Mouse (Mus musculus) liver, embryonic 13.5 days (tissue): ENCODE results near the gene Prkd3. TPM values are rescaled to one million over a fixed set of nuclear protein-coding genes. Genes with fewer than 3 reads are reported as not detected.

Experiments
- ATAC-seq: fragments of 200-750 bp; cut with Nextera tagmentation; 2 replicates; pipeline ENCODE4 v1.8.0; 2017; ENCODE audit warnings: low read depth, mild to moderate bottlenecking, moderate number of reproducible peaks, moderate library complexity
- DNase-seq: peaks from one replicate; pipeline ENCODE4 v3.0.0; 2022
- H3K27ac ChIP-seq: fragments of 300-500 bp; sonication (generic); 2 replicates; pipeline ENCODE4 v1.5.1; 2015; ENCODE audit warnings: moderate library complexity, mild to moderate bottlenecking, inconsistent platforms
- H3K27me3 ChIP-seq: fragments of 300-500 bp; sonication (generic); 2 replicates; pipeline ENCODE4 v1.6.1; 2015; ENCODE audit warnings: mild to moderate bottlenecking, inconsistent platforms
- H3K36me3 ChIP-seq: fragments of 300-500 bp; sonication (generic); 2 replicates; pipeline ENCODE4 v1.6.1; 2015; ENCODE audit warnings: mild to moderate bottlenecking, inconsistent platforms
- H3K4me1 ChIP-seq: fragments of 300-500 bp; sonication (generic); replicated peaks from 2 replicates; pipeline ENCODE4 v1.6.1; 2015; ENCODE audit warnings: inconsistent platforms
- H3K4me2 ChIP-seq: fragments of 300-500 bp; sonication (generic); 2 replicates; pipeline ENCODE4 v1.6.1; 2015; ENCODE audit warnings: inconsistent platforms, mild to moderate bottlenecking, moderate library complexity
- H3K4me3 ChIP-seq: fragments of 300-500 bp; sonication (generic); replicated peaks from 2 replicates; pipeline ENCODE4 v1.5.1; 2015; ENCODE audit warnings: mild to moderate bottlenecking, inconsistent platforms
- H3K9ac ChIP-seq: fragments of 300-500 bp; sonication (generic); 2 replicates; pipeline ENCODE4 v1.6.1; 2015; ENCODE audit warnings: mild to moderate bottlenecking, inconsistent platforms
- H3K9me3 ChIP-seq: fragments of 300-500 bp; sonication (generic); replicated peaks from 2 replicates; pipeline ENCODE4 v1.6.1; 2016; ENCODE audit warnings: inconsistent platforms
- WGBS: fragments of 180-500 bp; shearing (Covaris S2); methylation state at CpG from one replicate; pipeline ENCODE4 v1.1.7; 2015; ENCODE audit not compliant: insufficient replicate concordance; 5-methylcytosine and 5-hydroxymethylcytosine counted together
- polyA plus RNA-seq: library from polyadenylated mRNA; unstranded; fragments of >200 nt; fragmentation: Nextera tagmentation; extraction: Ambion mirVana; gene quantifications from 2 replicates; pipeline ENCODE4 v1.2.1, GENCODE M21; 2015

The Prkd3 gene
- 7.4 and 9.7 TPM in 2 replicates for polyA plus RNA-seq

- WGBS = under 1% methylated on average over 89 of the region's 113 CpGs
- Histone ChIP-seq H3K9me3 (no peaks in the 10 kb centered on the region), H3K4me2 (peak within 1 kb of the TSS; percentile 92), H3K27me3 (peaks cover 15% of the 10 kb centered on the region), H3K4me3 (peak within 1 kb of the TSS; percentile 76), H3K36me3 (no peaks in the 10 kb centered on the region), H3K9ac (peak within 1 kb of the TSS; percentile 83), H3K4me1 (peaks cover 46% of the 10 kb centered on the region), H3K27ac (peak within 1 kb of the TSS; percentile 68)
- peak; percentile 85 for ATAC-seq
- DNase-seq = peak; percentile 22
These were observed at the start of gene Prkd3 for GRCm38 (mm10) chr17:79020208-79020983. TSS of gene Prkd3 (minus strand) at chr17:79020816.

GRCm38 (mm10) chr17:79069766-79070480, 49.3 kb upstream of the Prkd3 start:
- Histone ChIP-seq H3K36me3 (no peaks in the 10 kb centered on the region), H3K4me3 (no peak overlapping the region), H3K9me3 (no peaks in the 10 kb centered on the region), H3K4me1 (peaks cover 5% of the 10 kb centered on the region; the same call in 1 of the 2 replicates), H3K9ac (no peak overlapping the region), H3K4me2 (no peak overlapping the region), H3K27ac (peak overlapping the region; percentile 54), H3K27me3 (no peaks in the 10 kb centered on the region)
- DNase-seq (no peak), ATAC-seq (peak; percentile 55)
- WGBS = 65% methylated on average over 14 of the region's 14 CpGs

- Histone ChIP-seq H3K4me1 (peaks cover 5% of the 10 kb centered on the region; the same call in 1 of the 2 replicates), H3K36me3 (no peaks in the 10 kb centered on the region), H3K4me3 (no peak overlapping the region), H3K4me2 (no peak overlapping the region), H3K9ac (no peak overlapping the region), H3K27me3 (no peaks in the 10 kb centered on the region), H3K27ac (peak overlapping the region; percentile 54; the same call in 1 of the 2 replicates), H3K9me3 (no peaks in the 10 kb centered on the region)
- WGBS = 57% methylated on average over 4 of the region's 4 CpGs
- DNase-seq (no peak), ATAC-seq (peak; percentile 62)
These were observed 48.4 kb upstream of the Prkd3 start for GRCm38 (mm10) chr17:79069019-79069418.

GRCm38 (mm10) chr17:79068581-79068980, 48.0 kb upstream of the Prkd3 start:
- H3K9me3 ChIP-seq = no peaks in the 10 kb centered on the region
- no peak for DNase-seq
- no peak overlapping the region for H3K9ac ChIP-seq
- H3K27ac ChIP-seq = peak overlapping the region; percentile 54; the same call in 1 of the 2 replicates
- H3K36me3 ChIP-seq = no peaks in the 10 kb centered on the region
- H3K4me1 ChIP-seq = peaks cover 5% of the 10 kb centered on the region; the same call in 1 of the 2 replicates
- H3K27me3 ChIP-seq = no peaks in the 10 kb centered on the region
- H3K4me2 ChIP-seq = no peak overlapping the region
- ATAC-seq = no peak
- no peak overlapping the region for H3K4me3 ChIP-seq
- WGBS = 78% methylated on average over 7 of the region's 7 CpGs

GRCm38 (mm10) chr17:79064250-79064649, 43.6 kb upstream of the Prkd3 start:
- Histone ChIP-seq H3K4me2 (no peak overlapping the region), H3K4me3 (no peak overlapping the region), H3K27ac (no peak overlapping the region), H3K4me1 (peaks cover 5% of the 10 kb centered on the region; the same call in 1 of the 2 replicates), H3K27me3 (no peaks in the 10 kb centered on the region), H3K9ac (no peak overlapping the region), H3K36me3 (no peaks in the 10 kb centered on the region), H3K9me3 (no peaks in the 10 kb centered on the region)
- 52% methylated on average over 1 of the region's 1 CpGs for WGBS
- DNase-seq (no peak), ATAC-seq (no peak)

- no peaks in the 10 kb centered on the region for H3K36me3 ChIP-seq
- no peak overlapping the region for H3K9ac ChIP-seq
- ATAC-seq (no peak), DNase-seq (no peak)
- no peaks in the 10 kb centered on the region for H3K4me1 ChIP-seq
- no peaks in the 10 kb centered on the region for H3K9me3 ChIP-seq
- H3K4me2 ChIP-seq = no peak overlapping the region
- WGBS = 65% methylated on average over 5 of the region's 5 CpGs
- H3K27ac ChIP-seq = no peak overlapping the region
- no peaks in the 10 kb centered on the region for H3K27me3 ChIP-seq
- H3K4me3 ChIP-seq = no peak overlapping the region
These were observed 39.6 kb upstream of the Prkd3 start for GRCm38 (mm10) chr17:79060221-79060620.

GRCm38 (mm10) chr17:79058271-79058670, 37.7 kb upstream of the Prkd3 start:
- ATAC-seq = no peak

GRCm38 (mm10) chr17:79052088-79052812, 31.6 kb upstream of the Prkd3 start:
- no peak overlapping the region for H3K27ac ChIP-seq
- DNase-seq = peak; percentile 3
- H3K4me3 ChIP-seq = peak overlapping the region; percentile 56
- H3K4me1 ChIP-seq = no peaks in the 10 kb centered on the region; the same call in 1 of the 2 replicates
- peak overlapping the region; percentile 49 for H3K9ac ChIP-seq
- peaks cover 20% of the 10 kb centered on the region for H3K27me3 ChIP-seq
- no peaks in the 10 kb centered on the region for H3K9me3 ChIP-seq
- peak overlapping the region; percentile 66 for H3K4me2 ChIP-seq
- peak; percentile 78 for ATAC-seq
- 2% methylated on average over 44 of the region's 45 CpGs for WGBS
- H3K36me3 ChIP-seq = no peaks in the 10 kb centered on the region

More at GRCm38 (mm10) chr17:79058271-79058670, 37.7 kb upstream of the Prkd3 start:
- Histone ChIP-seq H3K4me1 (no peaks in the 10 kb centered on the region), H3K27me3 (peaks cover 6% of the 10 kb centered on the region), H3K9me3 (no peaks in the 10 kb centered on the region), H3K36me3 (no peaks in the 10 kb centered on the region), H3K27ac (no peak overlapping the region), H3K4me2 (no peak overlapping the region), H3K9ac (no peak overlapping the region), H3K4me3 (no peak overlapping the region)
- DNase-seq = no peak
- WGBS = 63% methylated on average over 6 of the region's 6 CpGs

GRCm38 (mm10) chr17:79051606-79052005, 31.0 kb upstream of the Prkd3 start, which contains the start of gene Qpct:
TSS of gene Qpct (plus strand) at chr17:79051906.
- peak within 1 kb of the TSS; percentile 66 for H3K4me2 ChIP-seq
- no peak for DNase-seq
- H3K27ac ChIP-seq = no peak within 1 kb of the TSS
- WGBS = 49% methylated on average over 4 of the region's 4 CpGs
- no peaks in the 10 kb centered on the region for H3K9me3 ChIP-seq
- H3K9ac ChIP-seq = peak within 1 kb of the TSS; percentile 49
- no peaks in the 10 kb centered on the region for H3K36me3 ChIP-seq
- no peaks in the 10 kb centered on the region; the same call in 1 of the 2 replicates for H3K4me1 ChIP-seq
- ATAC-seq = no peak
- H3K27me3 ChIP-seq = peaks cover 20% of the 10 kb centered on the region
- peak within 1 kb of the TSS; percentile 56 for H3K4me3 ChIP-seq

- Histone ChIP-seq H3K4me2 (no peak overlapping the region), H3K4me3 (no peak overlapping the region), H3K9ac (no peak overlapping the region), H3K4me1 (no peaks in the 10 kb centered on the region), H3K9me3 (no peaks in the 10 kb centered on the region), H3K27ac (no peak overlapping the region), H3K36me3 (no peaks in the 10 kb centered on the region), H3K27me3 (no peaks in the 10 kb centered on the region)
- 86% methylated on average over 2 of the region's 2 CpGs for WGBS
- DNase-seq = no peak
- no peak for ATAC-seq
These were observed 23.1 kb upstream of the Prkd3 start for GRCm38 (mm10) chr17:79043705-79044104.

GRCm38 (mm10) chr17:79039660-79040059, 19.0 kb upstream of the Prkd3 start:
- ATAC-seq = no peak
- Histone ChIP-seq H3K9me3 (no peaks in the 10 kb centered on the region), H3K4me2 (no peak overlapping the region), H3K4me3 (no peak overlapping the region), H3K9ac (no peak overlapping the region), H3K36me3 (no peaks in the 10 kb centered on the region), H3K4me1 (no peaks in the 10 kb centered on the region), H3K27ac (no peak overlapping the region), H3K27me3 (no peaks in the 10 kb centered on the region)
- no peak for DNase-seq
